Mouse (Mus musculus) small intestine, adult 2 months (tissue): ENCODE measurements at regions not wholly inside any gene's neighbourhood (a gene's known extent, or its start where the extent isn't known, plus 50 kb on each side); places are given as distances from the start of the nearest gene placed in this dataset.

Experiments used
- CTCF ChIP-seq: fragments of 200-500 bp; IDR thresholded peaks from 2 replicates; pipeline ENCODE4 v1.5.1; 2012; ENCODE audit warnings: low read depth, mild to moderate bottlenecking, control low read depth, inconsistent platforms, low read length, moderate library complexity, mixed read lengths; ENCODE audit not compliant: insufficient replicate concordance, insufficient read length; ENCODE audit errors: extremely low read depth
- POLR2A ChIP-seq: fragments of 200-500 bp; IDR thresholded peaks from 2 replicates; pipeline ENCODE4 v1.6.1; 2012; ENCODE audit warnings: low read depth, mild to moderate bottlenecking, control low read depth, inconsistent platforms, low read length, moderate library complexity

DNA sequence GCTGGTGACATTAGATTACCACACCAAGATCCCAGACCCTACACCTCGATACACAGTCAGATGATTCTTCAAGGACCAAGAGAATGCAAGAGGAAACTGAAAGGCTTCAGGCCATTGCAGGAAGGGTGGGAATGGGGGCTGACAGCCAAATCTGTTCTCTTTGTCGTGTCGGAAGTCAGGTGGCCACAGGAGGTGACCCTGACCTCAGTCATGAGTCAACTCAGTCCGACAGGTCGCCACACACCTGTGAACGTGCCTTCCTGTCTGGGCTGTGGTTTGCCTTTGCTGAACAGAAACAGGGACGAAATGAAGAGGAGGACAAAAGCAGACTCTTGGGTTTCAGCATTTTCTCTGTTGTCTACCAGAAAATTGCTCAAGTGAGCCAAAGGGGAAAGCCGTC lies 318.3 kb upstream of the Gm26657 start:
- no peak for TF ChIP-seq POLR2A
- TF ChIP-seq CTCF: no peak
